10 mouse cellular contexts compared by ENCODE assay signal in genomic region chr19:4425610-4426366, GRCm38 (mm10). TPM values are rescaled to one million over a fixed set of nuclear protein-coding genes. Genes with fewer than 3 reads are reported as not detected.
A peak's percentile ranks its signal among the peaks of the same experiment; 100 is the strongest.
DNase-seq lines count a peak whose midpoint lies in the region; ATAC-seq lines count a peak whose summit lies in the region.
"Had no signal": no experiment of that assay in that cellular context is flagged by ENCODE, and none has a peak within 500 bp of the region (broad histone marks: within the 10 kb centered on the region; RNA-seq: fewer than 3 reads in every experiment).

No protein-coding gene starts in this region.

- ATAC-seq in embryonic facial prominence, embryonic 14.5 days (ENCODE audit: low read depth), result no peak
- ATAC-seq in megakaryocyte progenitor cell, adult 5-6 weeks (replicated peaks; ENCODE audit: poor library complexity), result peak; percentile 80
- ATAC-seq in frontal cortex, adult (ENCODE audit: low TSS enrichment), result no peak
- no peak for ATAC-seq in midbrain, embryonic 13.5 days

- peaks cover 56% of the 10 kb centered on the region for H3K36me3 ChIP-seq in embryonic facial prominence, embryonic 14.5 days (ENCODE audit: control insufficient read depth, insufficient read depth, low read length)
- H3K36me3 ChIP-seq in midbrain, embryonic 13.5 days, result no peaks in the 10 kb centered on the region

- WGBS in embryonic facial prominence, embryonic 14.5 days, result 79% methylated on average over 19 of the region's 19 CpGs
- 76% methylated on average over 19 of the region's 19 CpGs for WGBS in midbrain, embryonic 13.5 days

- intact Hi-C loops in heart, postnatal 36 days (cut with DNase I), result loop anchor here (2.0 kb wide), 1 partner anchor 17 kb away; no protein-coding TSS in a partner anchor

- peak; percentile 19 to 38 for DNase-seq in heart, postnatal 36 days
- no peak for DNase-seq in heart, adult 9 months (ENCODE audit: low spot score in 2 of 2)
- DNase-seq in A20 (ENCODE audit: low read depth, low spot score) (peak; percentile 69), MEL-GATA-1-ER (ENCODE audit: extremely low read depth, low read depth) (peak; percentile 72)
- DNase-seq in embryonic facial prominence, embryonic 14.5 days (ENCODE audit: low spot score), result peak; percentile 41

- H3K9ac ChIP-seq in embryonic facial prominence, embryonic 14.5 days (ENCODE audit: low read depth, low read length), result no peak overlapping the region
- H3K9ac ChIP-seq in midbrain, embryonic 13.5 days (replicated peaks), result no peak overlapping the region

- no peaks in the 10 kb centered on the region for H3K27me3 ChIP-seq in embryonic facial prominence, embryonic 14.5 days (replicated peaks; ENCODE audit: control insufficient read depth, insufficient read depth, low read length)
- H3K27me3 ChIP-seq in midbrain, embryonic 13.5 days, result no peaks in the 10 kb centered on the region

- H3K9me3 ChIP-seq in embryonic facial prominence, embryonic 14.5 days (ENCODE audit: control insufficient read depth, low read length), result no peaks in the 10 kb centered on the region
- H3K9me3 ChIP-seq in midbrain, embryonic 13.5 days, result no peaks in the 10 kb centered on the region

- H3K27ac ChIP-seq in embryonic facial prominence, embryonic 14.5 days (replicated peaks; ENCODE audit: low read depth, low read length), result no peak overlapping the region
- H3K27ac ChIP-seq in midbrain, embryonic 13.5 days, result no peak overlapping the region
- H3K27ac ChIP-seq: macrophage had no signal

- H3K4me2 ChIP-seq in embryonic facial prominence, embryonic 14.5 days (ENCODE audit: low read depth, low read length), result no peak overlapping the region
- H3K4me2 ChIP-seq in midbrain, embryonic 13.5 days (replicated peaks), result no peak overlapping the region

- no peaks in the 10 kb centered on the region for H3K4me1 ChIP-seq in embryonic facial prominence, embryonic 14.5 days (ENCODE audit: control insufficient read depth, insufficient read depth, low read length)
- no peaks in the 10 kb centered on the region for H3K4me1 ChIP-seq in midbrain, embryonic 13.5 days (replicated peaks)

- no peak overlapping the region for H3K4me3 ChIP-seq in embryonic facial prominence, embryonic 14.5 days (ENCODE audit: low read depth, low read length)
- H3K4me3 ChIP-seq in midbrain, embryonic 13.5 days (replicated peaks), result no peak overlapping the region
- H3K4me3 ChIP-seq: erythroblast, embryonic 14.5 days had no signal

RNA-seq across cellular contexts. Expression of gene Rhod, which starts 13.4 kb away (rescaled TPM):
- 1 to 10 TPM; 5.5 to 5.8 TPM for total RNA-seq in heart, postnatal 36 days (2021)
- 30.0 and 40.4 TPM in 2 replicates for polyA plus RNA-seq in embryonic facial prominence, embryonic 14.5 days (2014; fragmentation: Nextera tagmentation; extraction: Ambion mirVana)
- not detected in 2 replicates for total RNA-seq in megakaryocyte progenitor cell, adult 5-6 weeks (2015)
- total RNA-seq in megakaryocyte progenitor cell, adult 5-6 weeks (2017), result not detected in 2 replicates
- 4.2 and 10.3 TPM in 2 replicates for polyA plus RNA-seq in midbrain, embryonic 13.5 days (2015; fragmentation: Nextera tagmentation; extraction: Ambion mirVana)
- polyA plus RNA-seq: erythroblast, embryonic 14.5 days had no signal

RNA-seq across cellular contexts. Expression of gene Kdm2a, which starts 27.7 kb away (rescaled TPM):
- total RNA-seq in heart, postnatal 36 days (2021), result 10 to 100 TPM; 39.4 to 41.1 TPM
- 48.3 and 52.6 TPM in 2 replicates for polyA plus RNA-seq in embryonic facial prominence, embryonic 14.5 days (2014; fragmentation: Nextera tagmentation; extraction: Ambion mirVana)
- 59.0 and 64.3 TPM in 2 replicates for total RNA-seq in megakaryocyte progenitor cell, adult 5-6 weeks (2015)
- 58.3 and 60.2 TPM in 2 replicates for total RNA-seq in megakaryocyte progenitor cell, adult 5-6 weeks (2017)
- 37.5 and 43.0 TPM in 2 replicates for polyA plus RNA-seq in midbrain, embryonic 13.5 days (2015; fragmentation: Nextera tagmentation; extraction: Ambion mirVana)

RNA-seq across cellular contexts. Expression of gene Syt12, which starts 51.5 kb away (rescaled TPM):
- 1 to 10 TPM; 6.2 to 8.2 TPM for total RNA-seq in heart, postnatal 36 days (2021)
- 0.90 and 1.9 TPM in 2 replicates for polyA plus RNA-seq in embryonic facial prominence, embryonic 14.5 days (2014; fragmentation: Nextera tagmentation; extraction: Ambion mirVana)
- not detected in 2 replicates for total RNA-seq in megakaryocyte progenitor cell, adult 5-6 weeks (2015)
- not detected in 2 replicates for total RNA-seq in megakaryocyte progenitor cell, adult 5-6 weeks (2017)
- 1.7 and 1.9 TPM in 2 replicates for polyA plus RNA-seq in midbrain, embryonic 13.5 days (2015; fragmentation: Nextera tagmentation; extraction: Ambion mirVana)
- polyA plus RNA-seq: erythroblast, embryonic 14.5 days; macrophage had no signal

Comparison
In these comparisons a context has a peak if more than half of its experiments do, and no peak if none do; other contexts are left out.
1. DNase-seq: peak in heart, postnatal 36 days (2 of 2), A20 (single experiment), MEL-GATA-1-ER (single experiment) and embryonic facial prominence, embryonic 14.5 days (single experiment); none in heart, adult 9 months (0 of 2).
2. RNA of gene Rhod, which starts 13.4 kb away (total RNA-seq): 5.5 to 5.8 TPM in heart, postnatal 36 days; not detected in megakaryocyte progenitor cell, adult 5-6 weeks; every median in the first group is over 4 times any median in the second.
3. RNA of gene Syt12, which starts 51.5 kb away (total RNA-seq): 6.2 to 8.2 TPM in heart, postnatal 36 days; not detected in megakaryocyte progenitor cell, adult 5-6 weeks; every median in the first group is over 4 times any median in the second.